Mouse (Mus musculus) MEL (cell line): ENCODE data around the gene Pax9.

Experiments used
- CHD2 ChIP-seq: IDR thresholded peaks from 2 replicates; pipeline ENCODE4 v1.6.1; 2011; ENCODE audit warnings: low read length, improper control_type of control experiment
- CTCF ChIP-seq, 3 experiments: IDR thresholded peaks in 2 of 3; conservative IDR thresholded peaks in 1 of 3; 2 replicates each; pipeline ENCODE4 v1.5.1; 2011 to 2012; ENCODE audit warnings: low read length in 3 of 3, low read depth in 2 of 3, mild to moderate bottlenecking in 2 of 3, improper control_type of control experiment in 1 of 3, inconsistent platforms in 1 of 3, mixed read lengths in 1 of 3, moderate library complexity in 1 of 3; ENCODE audit not compliant: control insufficient read depth in 1 of 3, insufficient read depth in 1 of 3, poor library complexity in 1 of 3, severe bottlenecking in 1 of 3
- E2F4 ChIP-seq: IDR thresholded peaks from 2 replicates; pipeline ENCODE4 v1.6.1; 2011; ENCODE audit warnings: low read depth, low read length, improper control_type of control experiment, borderline replicate concordance
- GABPA ChIP-seq: IDR thresholded peaks from 2 replicates; pipeline ENCODE4 v1.6.1; 2012; ENCODE audit warnings: low read depth, mild to moderate bottlenecking, inconsistent platforms, low read length, improper control_type of control experiment, moderate library complexity
- HCFC1 ChIP-seq: IDR thresholded peaks from 2 replicates; pipeline ENCODE4 v1.6.1; 2012; ENCODE audit warnings: low read depth, mild to moderate bottlenecking, inconsistent platforms, low read length, improper control_type of control experiment, moderate library complexity
- MAX ChIP-seq: IDR thresholded peaks from 2 replicates; pipeline ENCODE4 v1.6.1; 2011; ENCODE audit warnings: low read length, improper control_type of control experiment
- POLR2A ChIP-seq, 2 experiments: IDR thresholded peaks; 2 replicates each; pipeline ENCODE4 v1.6.1; 2011 to 2012; ENCODE audit warnings: low read length in 2 of 2, mild to moderate bottlenecking in 2 of 2, control low read depth in 1 of 2, improper control_type of control experiment in 1 of 2, low read depth in 1 of 2, moderate library complexity in 1 of 2; ENCODE audit not compliant: control insufficient read depth in 1 of 2, insufficient read depth in 1 of 2, poor library complexity in 1 of 2
- POLR2AphosphoS5 ChIP-seq: IDR thresholded peaks from 2 replicates; pipeline ENCODE4 v1.6.1; 2012; ENCODE audit warnings: low read depth, borderline replicate concordance, mild to moderate bottlenecking, inconsistent platforms, low read length, moderate library complexity, mixed read lengths
- SMC3 ChIP-seq: IDR thresholded peaks from 2 replicates; pipeline ENCODE4 v1.6.1; 2011; ENCODE audit warnings: low read depth, low read length, improper control_type of control experiment
- ZMIZ1 ChIP-seq: IDR thresholded peaks from 2 replicates; pipeline ENCODE4 v1.6.1; 2012; ENCODE audit warnings: low read depth, mild to moderate bottlenecking, inconsistent platforms, low read length, improper control_type of control experiment, moderate library complexity
- ZNF384 ChIP-seq: IDR thresholded peaks from 2 replicates; pipeline ENCODE4 v1.6.1; 2012; ENCODE audit warnings: low read depth, mild to moderate bottlenecking, inconsistent platforms, low read length, improper control_type of control experiment

DNA sequence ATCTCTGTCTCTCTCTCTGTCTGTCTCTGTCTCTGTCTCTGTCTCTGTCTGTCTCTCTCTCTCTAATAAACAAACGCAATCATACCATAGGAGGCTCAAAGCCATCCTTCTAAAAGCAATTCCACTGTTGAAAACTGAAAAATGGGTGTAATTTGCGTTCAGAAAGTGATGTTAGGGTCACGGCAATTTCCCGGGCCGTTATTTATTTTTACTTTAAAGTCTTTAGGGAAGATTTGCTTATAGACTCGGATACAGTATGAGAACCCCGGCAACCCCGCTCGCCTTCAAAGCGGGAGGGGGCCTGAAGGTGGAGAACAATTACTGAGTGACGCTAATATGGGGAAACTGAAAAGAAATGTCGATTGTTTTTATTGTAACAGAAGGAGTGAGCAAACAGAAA is 566 bp upstream of the Pax9 start:
- TF ChIP-seq CTCF (IDR thresholded peaks at IDR 0.05 in 2 of 3, conservative IDR thresholded peaks at IDR 0.05 in 1 of 3; ENCODE audit: control insufficient read depth in 1 of 3, insufficient read depth in 1 of 3, low read depth in 2 of 3, low read length in 3 of 3, poor library complexity in 1 of 3, severe bottlenecking in 1 of 3) = no peak
- TF ChIP-seq ZMIZ1 = no peak
- TF ChIP-seq SMC3 = no peak
- no peak for TF ChIP-seq HCFC1
- TF ChIP-seq POLR2A (IDR thresholded peaks at IDR 0.05; ENCODE audit: control insufficient read depth in 1 of 2, insufficient read depth in 1 of 2, low read depth in 1 of 2, low read length in 2 of 2, poor library complexity in 1 of 2) = no peak
- TF ChIP-seq POLR2AphosphoS5 = no peak
- TF ChIP-seq E2F4 = no peak
- TF ChIP-seq CHD2 = no peak
- no peak for TF ChIP-seq GABPA
- no peak for TF ChIP-seq MAX
- no peak for TF ChIP-seq ZNF384
